Mouse (Mus musculus) stomach, embryonic 16.5 days (tissue): Measurements from ENCODE around the gene Trim39. TPM values are rescaled to one million over a fixed set of nuclear protein-coding genes. Genes with fewer than 3 reads are reported as not detected.
"Not testable (repeated sequence)": the region's sequence is repeated elsewhere in the genome, so short reads cannot be mapped to it uniquely, and the experiment has no call there.

Source experiments
- ATAC-seq: fragments of 200-750 bp; cut with Nextera tagmentation; 2 replicates; pipeline ENCODE4 v1.8.0; 2017; ENCODE audit warnings: moderate number of reproducible peaks, moderate TSS enrichment; ENCODE audit not compliant: insufficient read depth, low FRiP score
- H3K27ac ChIP-seq: fragments of 300-500 bp; sonication (generic); 2 replicates; pipeline ENCODE4 v1.5.1; 2014; ENCODE audit warnings: low read length
- H3K27me3 ChIP-seq: fragments of 300-500 bp; sonication (generic); 2 replicates; pipeline ENCODE4 v1.6.1; 2014; ENCODE audit warnings: low read length, control low read depth, mixed read lengths; ENCODE audit not compliant: control insufficient read depth, insufficient read depth
- H3K36me3 ChIP-seq: fragments of 300-500 bp; sonication (generic); 2 replicates; pipeline ENCODE4 v1.6.1; 2014; ENCODE audit warnings: low read length; ENCODE audit not compliant: control insufficient read depth, insufficient read depth
- H3K4me1 ChIP-seq: fragments of 300-500 bp; sonication (generic); 2 replicates; pipeline ENCODE4 v1.6.1; 2014; ENCODE audit warnings: low read length, control low read depth, mixed read lengths; ENCODE audit not compliant: control insufficient read depth, insufficient read depth
- H3K4me2 ChIP-seq: fragments of 300-500 bp; sonication (generic); 2 replicates; pipeline ENCODE4 v1.6.1; 2014; ENCODE audit warnings: low read depth, low read length, mixed read lengths
- H3K4me3 ChIP-seq: fragments of 300-500 bp; sonication (generic); replicated peaks from 2 replicates; pipeline ENCODE4 v1.5.1; 2014; ENCODE audit warnings: mild to moderate bottlenecking, low read length
- H3K9ac ChIP-seq: fragments of 300-500 bp; sonication (generic); 2 replicates; pipeline ENCODE4 v1.6.1; 2014; ENCODE audit warnings: low read length
- H3K9me3 ChIP-seq: fragments of 300-500 bp; sonication (generic); replicated peaks from 2 replicates; pipeline ENCODE4 v1.6.1; 2016; ENCODE audit warnings: low read length, control low read depth; ENCODE audit not compliant: control insufficient read depth
- WGBS: fragments of 180-500 bp; shearing (Covaris S2); extraction: QIAGEN DNeasy Blood & Tissue Kit; methylation state at CpG from one replicate; pipeline ENCODE4 v1.1.7; 2014; 5-methylcytosine and 5-hydroxymethylcytosine counted together
- polyA plus RNA-seq: library from polyadenylated mRNA; unstranded; fragments of >200 nt; fragmentation: Nextera tagmentation; extraction: Ambion mirVana; gene quantifications from 2 replicates; pipeline ENCODE4 v1.2.1, GENCODE M21; 2015

Gene Trim39
- polyA plus RNA-seq, 1 experiment from 2014 or later, result 12.8 TPM

DNA sequence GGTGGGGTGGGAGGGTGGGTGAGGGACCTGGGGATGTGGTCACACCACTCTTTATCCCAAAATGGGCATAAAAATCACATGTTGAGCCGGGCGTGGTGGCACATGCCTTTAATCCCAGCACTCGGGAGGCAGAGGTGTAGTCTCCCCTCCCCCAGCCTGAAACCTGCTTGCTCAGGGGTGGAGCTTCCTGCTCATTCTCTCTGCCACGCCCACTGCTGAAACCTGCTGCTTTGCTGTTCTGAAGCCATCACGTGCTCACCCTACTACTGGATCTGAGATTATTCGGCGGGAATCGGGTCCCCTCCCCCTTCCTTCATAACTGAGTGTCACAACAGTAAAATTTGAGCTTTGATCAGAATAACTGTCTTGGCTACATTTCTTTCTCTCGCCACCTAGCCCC is 36.7 kb downstream of the Trim39 start:
- ATAC-seq, H3K9ac ChIP-seq, H3K4me1 ChIP-seq, H3K4me3 ChIP-seq, H3K27ac ChIP-seq, H3K36me3 ChIP-seq, H3K9me3 ChIP-seq, H3K4me2 ChIP-seq: not testable (repeated sequence)
- WGBS, result 19% methylated on average over 8 of the region's 9 CpGs
- H3K27me3 ChIP-seq, result peaks cover 14% of the 10 kb centered on the region

DNA sequence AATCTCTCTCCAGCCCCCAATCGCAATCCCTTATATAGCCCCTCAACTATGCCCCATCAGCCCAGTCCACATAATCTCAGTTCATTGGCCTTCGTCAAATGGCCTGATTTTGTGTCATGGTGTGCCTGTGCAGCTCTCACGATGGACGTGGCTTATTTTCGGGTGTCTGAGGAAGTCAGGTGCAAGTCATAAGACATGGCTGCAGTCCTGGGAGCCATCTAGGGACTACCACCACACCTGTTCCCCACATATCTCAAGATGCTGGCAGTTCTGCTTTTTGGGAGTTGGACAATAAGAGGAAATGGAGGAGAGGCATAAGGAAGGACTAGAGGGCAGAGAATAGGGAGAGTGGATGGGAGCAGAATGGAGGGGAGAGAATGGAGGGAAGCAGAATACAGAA is 38.5 kb downstream of the Trim39 start:
- ATAC-seq, result no peak
- Histone ChIP-seq H3K27me3 (peaks cover 30% of the 10 kb centered on the region), H3K4me1 (no peaks in the 10 kb centered on the region), H3K9ac (no peak overlapping the region), H3K4me2 (no peak overlapping the region), H3K9me3 (no peaks in the 10 kb centered on the region), H3K36me3 (no peaks in the 10 kb centered on the region), H3K27ac (no peak overlapping the region), H3K4me3 (no peak overlapping the region)
- 75% methylated on average over 5 of the region's 5 CpGs for WGBS

- ATAC-seq, result no peak
- H3K9ac ChIP-seq, result no peak overlapping the region
- 7% methylated on average over 36 of the region's 36 CpGs for WGBS
- peaks cover 39% of the 10 kb centered on the region for H3K27me3 ChIP-seq
- no peak overlapping the region for H3K4me2 ChIP-seq
- no peaks in the 10 kb centered on the region for H3K9me3 ChIP-seq
- H3K27ac ChIP-seq, result no peak overlapping the region
- H3K4me1 ChIP-seq, result no peaks in the 10 kb centered on the region
- no peak overlapping the region for H3K4me3 ChIP-seq
- no peaks in the 10 kb centered on the region for H3K36me3 ChIP-seq
Measured at GRCm38 (mm10) chr17:36231318-36231717, 40.7 kb downstream of the Trim39 start.

DNA sequence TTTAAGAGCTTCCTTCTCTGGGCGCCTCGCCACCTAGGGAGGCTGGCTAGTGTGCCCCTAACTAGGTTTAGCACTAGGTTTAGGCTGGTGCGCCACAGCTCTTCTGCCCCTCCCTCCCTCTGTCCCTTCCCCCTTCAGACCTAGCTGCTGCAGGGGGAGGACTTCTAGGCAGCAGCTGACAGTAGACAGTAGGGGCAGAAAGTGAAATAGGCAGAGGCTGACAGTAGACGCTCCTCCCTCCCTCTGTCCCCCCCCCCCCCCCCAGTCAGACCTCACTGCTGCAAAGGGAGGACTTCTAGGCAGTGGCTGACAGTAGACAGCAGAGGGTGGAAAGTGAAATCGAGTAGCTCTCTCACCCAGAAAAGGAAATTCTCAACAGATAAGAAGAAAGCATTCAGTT is 43.0 kb downstream of the Trim39 start:
- Histone ChIP-seq H3K9me3 (no peaks in the 10 kb centered on the region), H3K4me2 (no peak overlapping the region), H3K36me3 (no peaks in the 10 kb centered on the region), H3K27ac (no peak overlapping the region), H3K27me3 (peaks cover 52% of the 10 kb centered on the region), H3K4me3 (no peak overlapping the region), H3K9ac (no peak overlapping the region), H3K4me1 (no peaks in the 10 kb centered on the region)
- no peak for ATAC-seq
- 8% methylated on average over 5 of the region's 5 CpGs for WGBS

DNA sequence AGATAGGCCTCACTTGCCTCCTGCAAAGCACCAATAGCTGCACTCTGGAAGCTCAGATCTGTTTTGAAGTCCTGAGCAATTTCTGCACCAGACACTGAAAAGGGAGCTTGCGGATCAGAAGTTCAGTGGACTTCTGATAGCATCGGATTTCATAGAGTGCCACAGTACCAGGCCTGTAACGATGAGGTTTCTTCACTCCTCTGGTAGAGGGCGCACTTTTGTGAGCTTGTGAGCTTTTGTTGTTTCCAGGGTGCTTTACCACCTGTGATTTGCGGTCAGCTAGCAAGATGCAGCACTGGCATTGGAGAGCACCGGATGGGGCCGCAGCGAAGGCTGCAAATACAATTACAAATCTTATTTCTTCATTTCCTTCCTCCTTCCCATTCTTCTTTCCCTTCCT is 45.1 kb downstream of the Trim39 start:
- 20% methylated on average over 8 of the region's 8 CpGs for WGBS
- no peak for ATAC-seq
- Histone ChIP-seq H3K27ac (no peak overlapping the region), H3K4me1 (no peaks in the 10 kb centered on the region), H3K9ac (no peak overlapping the region), H3K4me3 (no peak overlapping the region), H3K36me3 (no peaks in the 10 kb centered on the region), H3K9me3 (no peaks in the 10 kb centered on the region), H3K27me3 (peaks cover 52% of the 10 kb centered on the region), H3K4me2 (no peak overlapping the region)

DNA sequence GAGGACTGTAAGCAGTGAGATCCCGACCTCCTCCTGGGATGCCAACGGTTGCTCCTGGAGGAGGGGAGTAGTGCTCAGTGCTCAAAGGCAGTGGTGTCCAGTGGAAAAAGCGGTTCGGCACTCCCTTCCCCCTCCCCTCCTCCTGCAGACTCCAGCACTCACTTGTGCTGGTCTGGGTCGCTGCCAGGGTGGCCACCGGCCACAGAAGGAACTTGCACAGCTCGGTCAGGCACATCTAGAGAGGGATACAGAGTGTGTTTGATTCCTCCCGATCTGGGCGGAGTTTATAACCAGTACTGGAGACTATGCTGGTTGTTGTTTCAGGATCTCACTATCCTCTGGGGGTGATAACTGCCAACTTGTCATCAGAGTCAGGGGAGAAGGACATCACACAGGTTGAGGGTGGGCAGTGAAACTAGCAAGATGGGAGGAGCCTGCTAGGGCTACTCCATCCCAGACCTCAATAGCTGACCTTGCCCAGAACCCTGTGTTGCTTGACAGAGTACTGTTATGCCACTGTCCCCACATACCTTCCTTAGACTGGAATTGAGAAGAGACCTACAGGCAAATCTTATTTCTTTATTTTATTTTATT is 46.7 kb downstream of the Trim39 start:
- WGBS, result 13% methylated on average over 9 of the region's 9 CpGs
- Histone ChIP-seq H3K9me3 (no peaks in the 10 kb centered on the region), H3K4me1 (no peaks in the 10 kb centered on the region), H3K27me3 (peaks cover 46% of the 10 kb centered on the region), H3K36me3 (no peaks in the 10 kb centered on the region), H3K9ac (no peak overlapping the region), H3K4me2 (no peak overlapping the region), H3K4me3 (no peak overlapping the region), H3K27ac (no peak overlapping the region)
- no peak for ATAC-seq

DNA sequence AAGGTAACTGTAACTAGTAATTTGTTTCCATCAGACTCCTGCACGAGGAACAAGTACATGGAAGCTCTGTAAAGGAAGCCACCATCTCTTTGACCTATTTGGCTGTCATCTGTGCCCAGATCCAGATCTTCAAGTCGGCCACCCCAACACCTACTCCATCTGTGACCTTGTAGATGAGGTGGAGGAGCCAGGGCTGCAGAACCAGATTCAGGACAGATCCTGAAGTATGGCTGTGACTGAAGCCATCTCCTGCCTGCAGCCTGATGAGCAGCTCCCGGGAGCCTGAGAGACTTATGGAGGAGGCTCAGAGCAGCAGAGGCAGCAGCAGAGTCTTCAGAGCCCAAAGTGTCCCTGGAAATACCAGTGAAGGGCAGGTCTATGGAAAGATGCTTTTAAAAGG is 47.6 kb downstream of the Trim39 start:
- 45% methylated on average over 3 of the region's 3 CpGs for WGBS
- ATAC-seq, result no peak
- Histone ChIP-seq H3K4me1 (no peaks in the 10 kb centered on the region), H3K4me3 (no peak overlapping the region), H3K4me2 (no peak overlapping the region), H3K36me3 (no peaks in the 10 kb centered on the region), H3K9me3 (no peaks in the 10 kb centered on the region), H3K27ac (no peak overlapping the region), H3K9ac (no peak overlapping the region), H3K27me3 (peaks cover 37% of the 10 kb centered on the region)

- Histone ChIP-seq H3K27me3 (peaks cover 42% of the 10 kb centered on the region), H3K9ac (no peak overlapping the region), H3K4me1 (no peaks in the 10 kb centered on the region), H3K9me3 (no peaks in the 10 kb centered on the region), H3K4me2 (no peak overlapping the region), H3K4me3 (no peak overlapping the region), H3K36me3 (no peaks in the 10 kb centered on the region), H3K27ac (no peak overlapping the region)
- no peak for ATAC-seq
- 60% methylated on average over 5 of the region's 5 CpGs for WGBS
Measured at GRCm38 (mm10) chr17:36218594-36219155, 53.4 kb downstream of the Trim39 start.

DNA sequence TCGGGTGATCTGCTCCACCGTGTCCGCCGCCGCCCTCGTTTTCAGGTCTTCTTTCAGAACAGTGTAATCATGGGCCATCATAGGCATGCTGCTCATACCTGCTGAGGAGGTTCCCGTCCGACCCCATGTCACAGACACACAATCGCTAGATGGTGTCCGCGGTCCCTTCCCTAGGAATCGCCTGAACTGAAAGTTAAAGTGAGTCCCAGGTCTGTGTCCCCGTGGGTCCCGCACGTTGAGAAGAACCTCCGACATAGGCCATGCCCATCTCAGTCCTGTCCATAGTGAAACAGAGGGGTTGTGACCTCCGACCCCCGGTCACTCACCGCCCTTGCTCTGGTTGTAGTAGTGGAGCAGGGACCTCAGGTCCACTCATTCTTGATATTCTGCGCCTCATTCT is 56.5 kb downstream of the Trim39 start:
- no peaks in the 10 kb centered on the region for H3K36me3 ChIP-seq
- 0 out of 2 replicates have a peak overlapping the region, but pooled peaks have one; percentile 6 for H3K4me3 ChIP-seq
- H3K4me1 ChIP-seq, result no peaks in the 10 kb centered on the region
- H3K27ac ChIP-seq, result no peak overlapping the region
- ATAC-seq, result no peak
- no peak overlapping the region for H3K4me2 ChIP-seq
- 5% methylated on average over 20 of the region's 20 CpGs for WGBS
- H3K9me3 ChIP-seq, result no peaks in the 10 kb centered on the region
- no peak overlapping the region for H3K9ac ChIP-seq
- peaks cover 37% of the 10 kb centered on the region for H3K27me3 ChIP-seq
